Mouse (Mus musculus) left cerebral cortex, adult 11 months (tissue): ENCODE measurements around the gene Kyat1.
"Not testable (repeated sequence)": the region's sequence is repeated elsewhere in the genome, so short reads cannot be mapped to it uniquely, and the experiment has no call there.

Experiments
- DNase-seq: peaks from one replicate; pipeline ENCODE4 v3.0.0; 2022; ENCODE audit warnings: low spot score

The Kyat1 gene

GRCm38 (mm10) chr2:30214745-30215144 is 9.1 kb upstream of the Kyat1 start:
- no peak for DNase-seq

GRCm38 (mm10) chr2:30212951-30213350 is 7.3 kb upstream of the Kyat1 start:
- no peak for DNase-seq

- DNase-seq: no peak
Measured at GRCm38 (mm10) chr2:30212169-30212545, 6.5 kb upstream of the Kyat1 start.

- DNase-seq: no peak
Measured at GRCm38 (mm10) chr2:30211408-30212168, 5.9 kb upstream of the Kyat1 start.

GRCm38 (mm10) chr2:30207886-30208285 is 2.2 kb upstream of the Kyat1 start:
- DNase-seq: no peak

- DNase-seq: no peak
Measured at GRCm38 (mm10) chr2:30207401-30207800, 1.8 kb upstream of the Kyat1 start.

- no peak for DNase-seq
Measured at GRCm38 (mm10) chr2:30205255-30205628, 405 bp downstream of the Kyat1 start.

- DNase-seq: no peak
Measured at GRCm38 (mm10) chr2:30203439-30203838, 2.2 kb downstream of the Kyat1 start.

GRCm38 (mm10) chr2:30200388-30200925 is 5.2 kb downstream of the Kyat1 start:
- DNase-seq: no peak

- DNase-seq: no peak
Measured at GRCm38 (mm10) chr2:30199984-30200383, 5.7 kb downstream of the Kyat1 start.

GRCm38 (mm10) chr2:30198021-30198420 is 7.6 kb downstream of the Kyat1 start:
- no peak for DNase-seq

- DNase-seq: no peak
Measured at GRCm38 (mm10) chr2:30194656-30195055, 11.0 kb downstream of the Kyat1 start.

GRCm38 (mm10) chr2:30191790-30192580 is 13.7 kb downstream of the Kyat1 start:
- no peak for DNase-seq

GRCm38 (mm10) chr2:30185681-30186080 is 20.0 kb downstream of the Kyat1 start:
- DNase-seq: no peak

GRCm38 (mm10) chr2:30185276-30185675 is 20.4 kb downstream of the Kyat1 start:
- DNase-seq: no peak

- DNase-seq: no peak
Measured at GRCm38 (mm10) chr2:30183721-30184120, 21.9 kb downstream of the Kyat1 start.

GRCm38 (mm10) chr2:30182424-30182823 is 23.2 kb downstream of the Kyat1 start:
- DNase-seq: no peak

GRCm38 (mm10) chr2:30178711-30179110 is 26.9 kb downstream of the Kyat1 start:
- not testable (repeated sequence) for DNase-seq

- peak; percentile 93 for DNase-seq
Measured at GRCm38 (mm10) chr2:30177700-30178675, 27.7 kb downstream of the Kyat1 start, which contains the start of gene Spout1. Gene Spout1, minus strand, starts transcription at chr2:30178459.

- no peak for DNase-seq
Measured at GRCm38 (mm10) chr2:30176561-30176960, 29.1 kb downstream of the Kyat1 start.

- DNase-seq: no peak
Measured at GRCm38 (mm10) chr2:30175897-30176296, 29.8 kb downstream of the Kyat1 start.
